Mouse (Mus musculus) thymus, adult 18-20 months (tissue): ENCODE measurements at regions not wholly inside any gene's neighbourhood (a gene's known extent, or its start where the extent isn't known, plus 50 kb on each side); places are given as distances from the start of the nearest gene placed in this dataset.

Experiments used
- DNase-seq, 2 experiments: peaks; one replicate each; pipeline ENCODE4 v3.0.0; 2022; ENCODE audit warnings: mixed read lengths in 2 of 2

GRCm38 (mm10) chr7:68579216-68579615 is 169.8 kb downstream of the Arrdc4 start:
- no peak for DNase-seq

- DNase-seq = no peak
Observed at GRCm38 (mm10) chr7:68571315-68571714, 177.7 kb downstream of the Arrdc4 start.

GRCm38 (mm10) chr7:68568127-68568510 is 180.9 kb downstream of the Arrdc4 start:
- no peak for DNase-seq

GRCm38 (mm10) chr7:68567452-68568126 is 181.5 kb downstream of the Arrdc4 start:
- DNase-seq = no peak

GRCm38 (mm10) chr7:68559440-68560343 is 189.3 kb downstream of the Arrdc4 start:
- no peak for DNase-seq

GRCm38 (mm10) chr7:68550330-68550729 is 198.7 kb downstream of the Arrdc4 start:
- DNase-seq = no peak

GRCm38 (mm10) chr7:68548176-68548575 is 200.9 kb downstream of the Arrdc4 start:
- DNase-seq = no peak

- no peak for DNase-seq
Observed at GRCm38 (mm10) chr7:68544136-68544535, 204.9 kb downstream of the Arrdc4 start.

GRCm38 (mm10) chr7:68509096-68509495 is 235.5 kb downstream of the Fam169b start:
- no peak for DNase-seq

GRCm38 (mm10) chr7:68491143-68491810 is 217.6 kb downstream of the Fam169b start:
- no peak for DNase-seq

- DNase-seq = no peak
Observed at GRCm38 (mm10) chr7:68486676-68487075, 213.0 kb downstream of the Fam169b start.

- DNase-seq = no peak
Observed at GRCm38 (mm10) chr7:68482553-68482952, 208.9 kb downstream of the Fam169b start.

- no peak for DNase-seq
Observed at GRCm38 (mm10) chr7:68480770-68481169, 207.1 kb downstream of the Fam169b start.

GRCm38 (mm10) chr7:68480336-68480735 is 206.7 kb downstream of the Fam169b start:
- DNase-seq = no peak

- no peak for DNase-seq
Observed at GRCm38 (mm10) chr7:68478044-68478443, 204.4 kb downstream of the Fam169b start.

GRCm38 (mm10) chr7:68472800-68473199 is 199.2 kb downstream of the Fam169b start:
- DNase-seq = no peak

GRCm38 (mm10) chr7:68470983-68471382 is 197.3 kb downstream of the Fam169b start:
- DNase-seq = no peak

- no peak for DNase-seq
Observed at GRCm38 (mm10) chr7:68468574-68468973, 194.9 kb downstream of the Fam169b start.

GRCm38 (mm10) chr7:68457842-68458241 is 184.2 kb downstream of the Fam169b start:
- DNase-seq = no peak

- DNase-seq = no peak
Observed at GRCm38 (mm10) chr7:68455451-68455850, 181.8 kb downstream of the Fam169b start.

GRCm38 (mm10) chr7:68453028-68453692 is 179.5 kb downstream of the Fam169b start:
- no peak for DNase-seq

- no peak for DNase-seq
Observed at GRCm38 (mm10) chr7:68444426-68445095, 170.9 kb downstream of the Fam169b start.
